Mouse (Mus musculus) layer of hippocampus, postnatal 10 days (tissue): ENCODE measurements around the gene Hipk4. TPM values are rescaled to one million over a fixed set of nuclear protein-coding genes. Genes with fewer than 3 reads are reported as not detected.
A peak's percentile ranks its signal among the peaks of the same experiment; 100 is the strongest.

Experiments
- DNase-seq, 2 experiments: peaks; one replicate each; pipeline ENCODE4 v3.0.0; 2021; ENCODE audit warnings: low spot score in 2 of 2
- total RNA-seq, 2 experiments: library from RNA; stranded (reverse); gene quantifications; 2 replicates each; pipeline ENCODE4 v1.2.3; 2021

The Hipk4 gene
- total RNA-seq, 2 experiments from 2014 or later = 0.11 to 0.23 TPM

DNA sequence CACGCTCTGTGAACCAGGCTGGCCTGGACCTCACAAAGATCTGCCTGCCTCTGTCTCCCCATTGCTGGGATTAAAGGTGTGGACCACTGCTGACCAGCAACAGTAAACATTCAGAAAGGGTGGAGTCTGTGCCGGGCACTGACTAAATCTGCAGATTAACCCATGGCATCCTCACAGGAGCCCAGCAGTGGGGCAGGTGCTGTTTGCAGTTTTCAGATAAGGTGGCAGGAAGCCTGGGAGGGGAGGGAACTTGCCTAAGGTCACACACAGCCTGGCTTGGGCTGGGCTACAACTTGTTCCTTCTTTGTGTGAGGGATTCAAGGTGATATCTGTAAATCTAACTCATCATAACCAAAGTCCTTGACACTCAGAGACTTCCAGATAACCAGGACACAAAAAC, 17.5 kb downstream of the Hipk4 start:
- DNase-seq = no peak

- no peak for DNase-seq
These were observed 17.9 kb downstream of the Hipk4 start for GRCm38 (mm10) chr7:27540935-27541334.

DNA sequence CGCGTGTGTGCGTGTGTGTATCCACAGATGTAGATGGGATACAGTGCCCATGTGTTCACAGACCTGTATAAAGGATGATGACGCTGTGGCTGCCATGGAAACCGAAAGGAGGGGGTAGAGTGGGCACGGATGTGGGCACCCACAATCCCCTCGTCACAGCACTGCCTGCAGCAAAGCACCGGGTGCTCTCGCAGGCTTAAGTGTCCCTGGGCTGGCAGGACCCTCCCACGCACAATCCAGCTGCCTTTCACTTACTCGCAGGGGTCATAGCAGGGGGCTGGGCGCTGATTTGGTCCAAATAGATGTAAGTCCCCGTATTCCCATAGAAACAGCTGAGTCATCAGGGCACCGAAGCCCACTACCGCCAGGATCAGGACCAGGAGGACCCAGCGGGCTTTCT, 18.4 kb downstream of the Hipk4 start:
- DNase-seq = peak; percentile 66 to 78

GRCm38 (mm10) chr7:27541922-27542321, 18.9 kb downstream of the Hipk4 start:
- no peak for DNase-seq

- peak; percentile 88 to 92 for DNase-seq
These were observed 19.4 kb downstream of the Hipk4 start for GRCm38 (mm10) chr7:27542392-27543033.

- no peak for DNase-seq
These were observed 20.0 kb downstream of the Hipk4 start for GRCm38 (mm10) chr7:27543065-27543464.

GRCm38 (mm10) chr7:27543851-27544250, 20.8 kb downstream of the Hipk4 start:
- no peak for DNase-seq

DNA sequence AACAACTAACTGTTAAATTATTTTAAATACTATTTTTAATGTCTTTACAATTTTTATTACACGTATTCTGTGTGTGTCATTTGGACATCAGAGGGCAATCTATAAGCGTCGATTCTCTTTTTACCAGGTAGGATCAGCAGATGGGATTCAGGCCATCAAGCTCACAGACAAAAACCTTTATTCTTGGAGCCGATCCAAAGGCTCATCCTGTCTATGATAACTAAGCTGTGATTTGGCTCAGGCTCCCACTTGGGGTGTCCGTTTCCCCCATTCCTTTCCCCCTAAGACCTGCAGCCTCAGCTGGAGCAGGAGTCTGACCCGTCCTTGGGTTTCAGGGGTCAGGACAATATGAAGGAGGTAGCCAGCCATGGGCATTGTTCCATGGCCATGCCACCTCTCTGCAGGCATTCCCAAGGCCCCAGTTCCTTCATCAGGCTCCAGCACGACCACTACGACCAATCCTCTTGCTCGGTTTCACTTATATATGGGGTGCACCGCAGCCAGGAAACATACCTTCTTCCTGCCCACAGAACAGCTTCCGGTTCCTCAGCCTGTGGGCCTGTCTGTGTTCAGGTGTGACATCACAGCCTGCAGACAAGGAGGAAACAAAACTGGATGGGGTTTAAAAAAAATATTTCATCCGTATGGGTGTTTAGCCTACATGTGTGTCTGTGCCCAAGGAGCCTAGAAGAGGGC, 21.8 kb downstream of the Hipk4 start:
- DNase-seq = no peak

- DNase-seq = no peak
These were observed 26.5 kb downstream of the Hipk4 start for GRCm38 (mm10) chr7:27549597-27549996.

- DNase-seq = no peak
These were observed 29.0 kb downstream of the Hipk4 start for GRCm38 (mm10) chr7:27552070-27552469.

- DNase-seq = peak; percentile 92 to 95
These were observed 30.0 kb downstream of the Hipk4 start, which contains the start of the genes Pld3 and 2310022A10Rik for GRCm38 (mm10) chr7:27552931-27553513. TSS of gene Pld3 (minus strand) at chr7:27553218. TSS of gene 2310022A10Rik (plus strand) at chr7:27553233.

DNA sequence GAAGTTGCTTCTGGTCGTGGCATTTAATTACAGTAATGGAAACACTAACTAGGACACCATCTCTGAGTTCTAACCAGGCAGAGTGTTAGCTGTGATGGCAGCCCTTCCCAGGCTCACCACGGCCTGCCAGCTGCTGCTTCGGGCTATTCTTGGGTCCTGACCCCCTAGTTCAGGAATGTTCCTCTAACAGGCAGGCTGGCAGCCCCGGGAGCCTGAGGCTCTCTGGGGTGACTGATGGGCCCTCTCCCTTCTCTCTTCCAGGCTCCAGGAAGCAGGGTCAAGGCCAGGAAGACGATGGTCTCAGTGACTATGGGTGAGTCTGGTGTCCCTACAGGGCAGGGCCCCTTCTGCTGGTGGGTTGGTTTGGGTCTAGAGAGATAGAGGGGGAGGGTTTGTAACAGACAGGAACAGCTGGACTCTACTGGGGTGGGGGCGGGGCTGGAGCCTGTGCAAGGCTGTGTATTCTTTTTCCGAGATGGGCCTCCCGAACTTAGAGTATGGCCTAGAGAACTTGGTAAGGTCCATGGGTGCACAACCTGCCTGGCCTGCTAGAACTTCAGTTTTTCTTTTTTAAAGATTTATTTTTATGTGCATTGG, 37.3 kb downstream of the Hipk4 start:
- DNase-seq = no peak

GRCm38 (mm10) chr7:27560978-27561377, 37.9 kb downstream of the Hipk4 start:
- DNase-seq = no peak

GRCm38 (mm10) chr7:27569580-27570224, 46.6 kb downstream of the Hipk4 start:
- no peak for DNase-seq

DNA sequence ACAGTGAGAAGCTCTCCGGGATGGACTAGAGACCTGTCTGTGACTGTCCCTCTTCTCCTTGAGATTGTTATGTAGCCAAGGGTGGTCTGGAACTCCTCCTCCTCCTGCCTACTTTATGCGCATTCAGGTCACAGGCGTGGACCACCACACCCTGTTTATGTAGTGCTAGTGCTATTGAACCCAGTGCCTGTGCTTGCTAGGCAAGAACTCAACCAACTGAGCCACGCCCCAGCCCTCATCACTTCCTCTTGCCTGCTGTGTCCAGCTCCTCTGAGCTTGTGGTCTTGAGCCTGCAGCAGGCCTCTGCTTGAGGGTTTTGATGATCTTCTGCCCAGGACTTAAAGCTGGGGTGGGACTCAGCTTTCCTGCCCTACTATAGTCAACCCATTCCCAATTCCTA, 49.1 kb downstream of the Hipk4 start:
- DNase-seq = no peak

- no peak for DNase-seq
These were observed 51.2 kb downstream of the Hipk4 start for GRCm38 (mm10) chr7:27574124-27574880.

DNA sequence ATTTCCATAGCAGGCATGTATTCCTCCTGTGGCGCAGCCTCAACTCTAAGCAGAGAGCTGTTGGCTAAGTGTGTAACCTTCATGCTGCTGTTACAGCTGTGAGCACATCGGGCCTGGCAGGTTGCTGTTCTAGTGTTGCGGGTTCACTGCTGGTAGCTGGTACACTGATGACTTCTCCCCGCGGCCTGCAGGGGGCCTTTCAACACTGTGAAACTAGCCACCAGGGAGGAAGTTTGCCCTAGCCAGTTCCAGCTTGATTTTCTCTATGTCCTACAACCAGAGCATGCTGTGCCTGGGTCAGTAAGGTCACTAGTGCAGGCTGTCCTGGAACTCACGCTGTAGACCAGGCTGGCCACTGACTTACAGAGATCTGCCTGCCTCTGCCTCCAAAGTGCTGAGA, 53.8 kb downstream of the Hipk4 start:
- peak; percentile 46 to 58 for DNase-seq

DNA sequence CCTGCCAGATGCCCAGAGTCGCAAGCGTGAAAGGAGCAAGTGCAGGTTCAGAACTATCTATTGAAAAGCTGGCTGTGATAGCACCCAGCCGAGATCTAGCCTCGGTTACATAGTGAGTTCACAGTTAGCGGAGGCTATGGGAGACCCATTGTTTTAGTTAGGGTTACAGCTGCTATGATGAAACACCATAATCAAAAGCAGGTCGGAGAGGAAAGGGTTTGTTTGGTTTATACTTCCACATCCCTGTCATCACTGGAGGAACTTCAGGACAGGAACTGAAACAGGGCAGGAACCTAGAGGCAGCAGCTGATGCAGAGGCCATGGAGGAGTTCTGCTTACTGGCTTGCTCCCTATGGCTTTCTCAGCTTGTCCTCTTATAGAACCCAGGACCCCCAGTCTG, 54.5 kb downstream of the Hipk4 start:
- DNase-seq = no peak

GRCm38 (mm10) chr7:27578465-27578864, 55.4 kb downstream of the Hipk4 start:
- DNase-seq = no peak

GRCm38 (mm10) chr7:27580380-27581174, 57.5 kb downstream of the Hipk4 start:
- no peak for DNase-seq
